Comparison of ENCODE assay signal across 8 mouse cellular contexts in genomic region chr3:96575272-96575984, GRCm38 (mm10). TPM values are rescaled to one million over a fixed set of nuclear protein-coding genes. Genes with fewer than 3 reads are reported as not detected.
DNase-seq lines count a peak whose midpoint lies in the region; ATAC-seq and TF ChIP-seq lines count a peak whose summit lies in the region.

No protein-coding gene starts in this region.

- no peaks in the 10 kb centered on the region for H3K36me3 ChIP-seq in midbrain, embryonic 10.5 days
- H3K36me3 ChIP-seq in midbrain, embryonic 16.5 days (ENCODE audit: control insufficient read depth, insufficient read depth, low read length) = no peaks in the 10 kb centered on the region
- no peaks in the 10 kb centered on the region; the same call in none of the 2 replicates for H3K36me3 ChIP-seq in heart, adult 2 months (ENCODE audit: control insufficient read depth, insufficient read depth, low read length)
- no peaks in the 10 kb centered on the region for H3K36me3 ChIP-seq in kidney, embryonic 14.5 days (ENCODE audit: control insufficient read depth, insufficient read depth, low read length)
- no peaks in the 10 kb centered on the region for H3K36me3 ChIP-seq in stomach, embryonic 15.5 days

- H3K9me3 ChIP-seq in midbrain, embryonic 10.5 days (replicated peaks) = no peaks in the 10 kb centered on the region
- no peaks in the 10 kb centered on the region for H3K9me3 ChIP-seq in midbrain, embryonic 16.5 days (replicated peaks; ENCODE audit: control insufficient read depth, low read length, poor library complexity, severe bottlenecking)
- H3K9me3 ChIP-seq in kidney, embryonic 14.5 days (ENCODE audit: control insufficient read depth, low read length) = no peaks in the 10 kb centered on the region
- no peaks in the 10 kb centered on the region for H3K9me3 ChIP-seq in stomach, embryonic 15.5 days

- ATAC-seq in midbrain, embryonic 16.5 days = no peak
- no peak for ATAC-seq in kidney, embryonic 14.5 days (ENCODE audit: low FRiP score, low TSS enrichment)
- ATAC-seq in stomach, embryonic 15.5 days (ENCODE audit: insufficient read depth, low FRiP score, low read depth) = no peak

- no peak overlapping the region for H3K9ac ChIP-seq in midbrain, embryonic 16.5 days (ENCODE audit: low read depth, low read length)
- H3K9ac ChIP-seq in heart, adult 2 months (ENCODE audit: low read depth, low read length) = peak overlapping the region; percentile 54
- H3K9ac ChIP-seq in kidney, embryonic 14.5 days (ENCODE audit: low read depth, low read length) = no peak overlapping the region
- no peak overlapping the region for H3K9ac ChIP-seq in stomach, embryonic 15.5 days

- peaks cover 40% of the 10 kb centered on the region for H3K4me1 ChIP-seq in midbrain, embryonic 10.5 days
- peaks cover 4% of the 10 kb centered on the region for H3K4me1 ChIP-seq in midbrain, embryonic 16.5 days (ENCODE audit: control insufficient read depth, insufficient read depth, low read length)
- H3K4me1 ChIP-seq in heart, adult 2 months (ENCODE audit: control insufficient read depth, insufficient read depth, low read length) = peaks cover 55% of the 10 kb centered on the region
- peaks cover 14% of the 10 kb centered on the region for H3K4me1 ChIP-seq in kidney, embryonic 14.5 days (ENCODE audit: control insufficient read depth, insufficient read depth, low read length)
- peaks cover 30% of the 10 kb centered on the region for H3K4me1 ChIP-seq in stomach, embryonic 15.5 days

- TF ChIP-seq POLR2A in heart, adult 2 months (IDR thresholded peaks at IDR 0.05; ENCODE audit: insufficient read depth, low read depth, low read length) = peak; percentile 58

- H3K27ac ChIP-seq in midbrain, embryonic 10.5 days (replicated peaks) = peak overlapping the region; percentile 10; the same call in 1 of the 2 replicates
- H3K27ac ChIP-seq in midbrain, embryonic 16.5 days (ENCODE audit: low read length) = no peak overlapping the region
- peak overlapping the region; percentile 100 for H3K27ac ChIP-seq in heart, adult 2 months
- peak overlapping the region; percentile 94 for H3K27ac ChIP-seq in kidney, embryonic 14.5 days (ENCODE audit: low read depth, low read length)
- peak overlapping the region; percentile 93 for H3K27ac ChIP-seq in stomach, embryonic 15.5 days
- H3K27ac ChIP-seq in left cerebral cortex, adult 2 months = no peak overlapping the region; the same call in 1 of the 2 replicates

- no peak for TF ChIP-seq CTCF in heart, adult 2 months (IDR thresholded peaks at IDR 0.05)
- no peak for TF ChIP-seq CTCF in left cerebral cortex, adult 2 months (IDR thresholded peaks at IDR 0.05)

- H3K4me2 ChIP-seq in midbrain, embryonic 16.5 days (ENCODE audit: low read length) = no peak overlapping the region
- H3K4me2 ChIP-seq in kidney, embryonic 14.5 days (replicated peaks; ENCODE audit: low read depth, low read length) = no peak overlapping the region; the same call in 1 of the 2 replicates
- peak overlapping the region; percentile 46 for H3K4me2 ChIP-seq in stomach, embryonic 15.5 days

- H3K4me3 ChIP-seq in midbrain, embryonic 10.5 days = no peak overlapping the region
- no peak overlapping the region for H3K4me3 ChIP-seq in midbrain, embryonic 16.5 days (ENCODE audit: low read depth, low read length)
- peak overlapping the region; percentile 42; the same call in 1 of the 2 replicates for H3K4me3 ChIP-seq in heart, adult 2 months
- H3K4me3 ChIP-seq in kidney, embryonic 14.5 days (ENCODE audit: low read length) = no peak overlapping the region
- no peak overlapping the region for H3K4me3 ChIP-seq in stomach, embryonic 15.5 days (replicated peaks)
- H3K4me3 ChIP-seq in left cerebral cortex, adult 2 months = no peak overlapping the region

- intact Hi-C loops in heart, adult 2 months (cut with DNase I) = no loop called here
- intact Hi-C loops in left cerebral cortex, adult 2 months (cut with DNase I) = loop anchor here (5.0 kb wide), 1 partner anchor 73 kb away; no protein-coding TSS in a partner anchor

- no peaks in the 10 kb centered on the region for H3K79me2 ChIP-seq in heart, adult 2 months (replicated peaks; ENCODE audit: control insufficient read depth, insufficient read depth, low read length)

- 86% methylated on average over 8 of the region's 8 CpGs for WGBS in midbrain, embryonic 10.5 days
- 85% methylated on average over 8 of the region's 8 CpGs for WGBS in midbrain, embryonic 16.5 days
- WGBS in heart, adult 2 months = 36% methylated on average over 8 of the region's 8 CpGs
- WGBS in kidney, embryonic 14.5 days = 84% methylated on average over 8 of the region's 8 CpGs
- 85% methylated on average over 8 of the region's 8 CpGs for WGBS in stomach, embryonic 15.5 days

- DNase-seq in midbrain, embryonic 10.5 days (ENCODE audit: low spot score) = no peak
- DNase-seq in heart, adult 2 months = peak; percentile 82 to 89
- no peak for DNase-seq in thymus, postnatal 10 days (ENCODE audit: low spot score in 2 of 2)
- DNase-seq in left cerebral cortex, adult 2 months (ENCODE audit: extremely low spot score in 1 of 2, low spot score in 2 of 2) = no peak
- DNase-seq in urinary bladder, adult 2 months (ENCODE audit: low spot score) = no peak

- peak; percentile 100 for TF ChIP-seq EP300 in heart, adult 2 months (IDR thresholded peaks at IDR 0.05; ENCODE audit: insufficient read depth, low read depth, low read length)

- no peaks in the 10 kb centered on the region for H3K27me3 ChIP-seq in midbrain, embryonic 10.5 days (ENCODE audit: low read depth, poor library complexity, severe bottlenecking)
- H3K27me3 ChIP-seq in midbrain, embryonic 16.5 days (ENCODE audit: control insufficient read depth, insufficient read depth, low read depth, low read length) = no peaks in the 10 kb centered on the region
- no peaks in the 10 kb centered on the region for H3K27me3 ChIP-seq in heart, adult 2 months (ENCODE audit: control insufficient read depth, insufficient read depth, low read length)
- H3K27me3 ChIP-seq in kidney, embryonic 14.5 days (ENCODE audit: control insufficient read depth, insufficient read depth, low read length) = no peaks in the 10 kb centered on the region
- H3K27me3 ChIP-seq in stomach, embryonic 15.5 days (replicated peaks) = no peaks in the 10 kb centered on the region

RNA-seq across cellular contexts. Expression of gene Gm16253, which starts 1.4 kb away (rescaled TPM):
- polyA plus RNA-seq in midbrain, embryonic 10.5 days (2016; fragmentation: Nextera tagmentation; extraction: Ambion mirVana) = 0.62 and 1.6 TPM in 2 replicates
- 1.6 and 1.8 TPM in 2 replicates for polyA plus RNA-seq in midbrain, embryonic 16.5 days (2015; fragmentation: Nextera tagmentation; extraction: Ambion mirVana)
- total RNA-seq in heart, adult 2 months (2021) = 1 to 10 TPM; 1.8 to 2.8 TPM
- not detected in 2 replicates for polyA plus RNA-seq in heart, adult 2 months (2012; rRNA removed)
- 0.72 and 1.3 TPM in 2 replicates for polyA plus RNA-seq in kidney, embryonic 14.5 days (2014; fragmentation: Nextera tagmentation; extraction: Ambion mirVana)
- polyA plus RNA-seq in stomach, embryonic 15.5 days (2015; fragmentation: Nextera tagmentation; extraction: Ambion mirVana) = 1.6 and 1.8 TPM in 2 replicates
- total RNA-seq in left cerebral cortex, adult 2 months (2021) = not detected
- polyA plus RNA-seq in urinary bladder, adult 2 months (2012; rRNA removed) = not detected in 2 replicates

RNA-seq across cellular contexts. Expression of gene Txnip, which starts 17.7 kb away (rescaled TPM):
- 31.5 and 41.7 TPM in 2 replicates for polyA plus RNA-seq in midbrain, embryonic 10.5 days (2016; fragmentation: Nextera tagmentation; extraction: Ambion mirVana)
- polyA plus RNA-seq in midbrain, embryonic 16.5 days (2015; fragmentation: Nextera tagmentation; extraction: Ambion mirVana) = 41.5 and 43.5 TPM in 2 replicates
- 100 to 1,000 TPM; 276 to 338 TPM for total RNA-seq in heart, adult 2 months (2021)
- polyA plus RNA-seq in heart, adult 2 months (2012; rRNA removed) = 515 and 744 TPM in 2 replicates
- 91.1 and 148 TPM in 2 replicates for polyA plus RNA-seq in kidney, embryonic 14.5 days (2014; fragmentation: Nextera tagmentation; extraction: Ambion mirVana)
- polyA plus RNA-seq in stomach, embryonic 15.5 days (2015; fragmentation: Nextera tagmentation; extraction: Ambion mirVana) = 140 and 159 TPM in 2 replicates
- 10 to 100 TPM; 22.4 to 28.2 TPM for total RNA-seq in left cerebral cortex, adult 2 months (2021)
- 712 and 742 TPM in 2 replicates for polyA plus RNA-seq in urinary bladder, adult 2 months (2012; rRNA removed)

RNA-seq across cellular contexts. Expression of gene Polr3gl, which starts 18.6 kb away (rescaled TPM):
- polyA plus RNA-seq in midbrain, embryonic 10.5 days (2016; fragmentation: Nextera tagmentation; extraction: Ambion mirVana) = 25.2 and 31.8 TPM in 2 replicates
- 36.7 and 38.8 TPM in 2 replicates for polyA plus RNA-seq in midbrain, embryonic 16.5 days (2015; fragmentation: Nextera tagmentation; extraction: Ambion mirVana)
- total RNA-seq in heart, adult 2 months (2021) = 10 to 100 TPM; 24.3 to 35.0 TPM
- polyA plus RNA-seq in heart, adult 2 months (2012; rRNA removed) = 20.1 and 21.9 TPM in 2 replicates
- polyA plus RNA-seq in kidney, embryonic 14.5 days (2014; fragmentation: Nextera tagmentation; extraction: Ambion mirVana) = 18.0 and 22.3 TPM in 2 replicates
- 35.3 and 37.3 TPM in 2 replicates for polyA plus RNA-seq in stomach, embryonic 15.5 days (2015; fragmentation: Nextera tagmentation; extraction: Ambion mirVana)
- total RNA-seq in left cerebral cortex, adult 2 months (2021) = 10 to 100 TPM; 26.6 to 28.1 TPM
- polyA plus RNA-seq in urinary bladder, adult 2 months (2012; rRNA removed) = 44.4 and 59.0 TPM in 2 replicates

RNA-seq across cellular contexts. Expression of gene Ankrd34a, which starts 21.0 kb away (rescaled TPM):
- polyA plus RNA-seq in midbrain, embryonic 10.5 days (2016; fragmentation: Nextera tagmentation; extraction: Ambion mirVana) = 1.0 and 1.7 TPM in 2 replicates
- 16.4 and 20.6 TPM in 2 replicates for polyA plus RNA-seq in midbrain, embryonic 16.5 days (2015; fragmentation: Nextera tagmentation; extraction: Ambion mirVana)
- 1 to 10 TPM; 1.3 to 2.4 TPM for total RNA-seq in heart, adult 2 months (2021)
- polyA plus RNA-seq in heart, adult 2 months (2012; rRNA removed) = 2.1 and 3.1 TPM in 2 replicates
- 1.8 and 2.4 TPM in 2 replicates for polyA plus RNA-seq in kidney, embryonic 14.5 days (2014; fragmentation: Nextera tagmentation; extraction: Ambion mirVana)
- polyA plus RNA-seq in stomach, embryonic 15.5 days (2015; fragmentation: Nextera tagmentation; extraction: Ambion mirVana) = 2.2 and 2.5 TPM in 2 replicates
- 10 to 100 TPM; 66.8 to 70.3 TPM for total RNA-seq in left cerebral cortex, adult 2 months (2021)
- 0.70 and 1.1 TPM in 2 replicates for polyA plus RNA-seq in urinary bladder, adult 2 months (2012; rRNA removed)

RNA-seq across cellular contexts. Expression of gene Lix1l, which starts 25.5 kb away (rescaled TPM):
- polyA plus RNA-seq in midbrain, embryonic 10.5 days (2016; fragmentation: Nextera tagmentation; extraction: Ambion mirVana) = 5.3 and 5.7 TPM in 2 replicates
- 4.0 and 4.7 TPM in 2 replicates for polyA plus RNA-seq in midbrain, embryonic 16.5 days (2015; fragmentation: Nextera tagmentation; extraction: Ambion mirVana)
- total RNA-seq in heart, adult 2 months (2021) = 10 to 100 TPM; 24.7 to 25.3 TPM
- polyA plus RNA-seq in heart, adult 2 months (2012; rRNA removed) = 25.2 and 39.9 TPM in 2 replicates
- 5.8 and 7.0 TPM in 2 replicates for polyA plus RNA-seq in kidney, embryonic 14.5 days (2014; fragmentation: Nextera tagmentation; extraction: Ambion mirVana)
- polyA plus RNA-seq in stomach, embryonic 15.5 days (2015; fragmentation: Nextera tagmentation; extraction: Ambion mirVana) = 6.4 and 6.9 TPM in 2 replicates
- 10 to 100 TPM; 18.6 to 21.5 TPM for total RNA-seq in left cerebral cortex, adult 2 months (2021)
- polyA plus RNA-seq in urinary bladder, adult 2 months (2012; rRNA removed) = 57.6 and 66.0 TPM in 2 replicates

Comparison
In these comparisons a context has a peak if more than half of its experiments do, and no peak if none do; other contexts are left out.
1. H3K27ac ChIP-seq: peak in midbrain, embryonic 10.5 days (single experiment), heart, adult 2 months (single experiment), kidney, embryonic 14.5 days (single experiment) and stomach, embryonic 15.5 days (single experiment); none in midbrain, embryonic 16.5 days (single experiment) and left cerebral cortex, adult 2 months (single experiment).
2. DNase-seq: peak in heart, adult 2 months (2 of 2); none in midbrain, embryonic 10.5 days (single experiment), thymus, postnatal 10 days (0 of 2), left cerebral cortex, adult 2 months (0 of 2) and urinary bladder, adult 2 months (single experiment).